Mouse (Mus musculus) MEL (cell line): ENCODE measurements around the gene Rapgef1. TPM values are rescaled to one million over a fixed set of nuclear protein-coding genes. Genes with fewer than 3 reads are reported as not detected.

Experiments used
- DNase-seq: peaks from one replicate; pipeline ENCODE4 v3.0.0; 2011; ENCODE audit warnings: low read depth, low spot score
- H3K27ac ChIP-seq: 2 replicates; pipeline ENCODE4 v1.5.1; 2012; ENCODE audit warnings: low read depth, mild to moderate bottlenecking, control low read depth, low read length, moderate library complexity; ENCODE audit not compliant: control insufficient read depth
- H3K27me3 ChIP-seq, 2 experiments: fragments of 150-350 bp in 1 of 2; sonication (generic) in 1 of 2; 2 replicates each; pipeline ENCODE4 v1.6.1; 2012; ENCODE audit warnings: low read length in 2 of 2, mild to moderate bottlenecking in 2 of 2, improper control_type of control experiment in 1 of 2, moderate library complexity in 1 of 2; ENCODE audit not compliant: insufficient read depth in 2 of 2, control insufficient read depth in 1 of 2
- H3K36me3 ChIP-seq, 2 experiments: 2 replicates each; pipeline ENCODE4 v1.6.1; 2012 to 2014; ENCODE audit warnings: low read length in 2 of 2, improper control_type of control experiment in 1 of 2, inconsistent platforms in 1 of 2, mild to moderate bottlenecking in 1 of 2; ENCODE audit not compliant: insufficient read depth in 2 of 2, control insufficient read depth in 1 of 2
- H3K4me1 ChIP-seq, 2 experiments: fragments of 150-350 bp in 1 of 2; sonication (generic) in 1 of 2; 2 replicates each; pipeline ENCODE4 v1.6.1; 2012; ENCODE audit warnings: low read length in 2 of 2, improper control_type of control experiment in 1 of 2, mild to moderate bottlenecking in 1 of 2; ENCODE audit not compliant: insufficient read depth in 2 of 2, control insufficient read depth in 1 of 2
- H3K4me3 ChIP-seq, 2 experiments: fragments of 150-350 bp in 1 of 2; sonication (generic) in 1 of 2; 2 replicates each; pipeline ENCODE4 v1.5.1; 2012; ENCODE audit warnings: low read depth in 2 of 2, low read length in 2 of 2, mild to moderate bottlenecking in 2 of 2, moderate library complexity in 2 of 2, control low read depth in 1 of 2, improper control_type of control experiment in 1 of 2; ENCODE audit not compliant: control insufficient read depth in 1 of 2, insufficient read depth in 1 of 2
- H3K79me2 ChIP-seq: 2 replicates; pipeline ENCODE4 v1.6.1; 2012; ENCODE audit warnings: mild to moderate bottlenecking, low read length, moderate library complexity; ENCODE audit not compliant: control insufficient read depth, poor library complexity, insufficient read depth
- H3K9ac ChIP-seq: 2 replicates; pipeline ENCODE4 v1.6.1; 2012; ENCODE audit warnings: low read depth, mild to moderate bottlenecking, control low read depth, low read length, moderate library complexity; ENCODE audit not compliant: control insufficient read depth, poor library complexity, severe bottlenecking
- H3K9me3 ChIP-seq: fragments of 150-350 bp; sonication (generic); replicated peaks from 2 replicates; pipeline ENCODE4 v1.6.1; 2012; ENCODE audit warnings: mild to moderate bottlenecking, low read length, improper control_type of control experiment, moderate library complexity; ENCODE audit not compliant: insufficient read depth
- CHD1 ChIP-seq: IDR thresholded peaks from 2 replicates; pipeline ENCODE4 v1.6.1; 2012; ENCODE audit warnings: low read depth, mild to moderate bottlenecking, inconsistent platforms, low read length, improper control_type of control experiment
- CHD2 ChIP-seq: IDR thresholded peaks from 2 replicates; pipeline ENCODE4 v1.6.1; 2011; ENCODE audit warnings: low read length, improper control_type of control experiment
- CTCF ChIP-seq, 3 experiments: IDR thresholded peaks in 2 of 3; conservative IDR thresholded peaks in 1 of 3; 2 replicates each; pipeline ENCODE4 v1.5.1; 2011 to 2012; ENCODE audit warnings: low read length in 3 of 3, low read depth in 2 of 3, mild to moderate bottlenecking in 2 of 3, improper control_type of control experiment in 1 of 3, inconsistent platforms in 1 of 3, mixed read lengths in 1 of 3, moderate library complexity in 1 of 3; ENCODE audit not compliant: control insufficient read depth in 1 of 3, insufficient read depth in 1 of 3, poor library complexity in 1 of 3, severe bottlenecking in 1 of 3
- E2F4 ChIP-seq: IDR thresholded peaks from 2 replicates; pipeline ENCODE4 v1.6.1; 2011; ENCODE audit warnings: low read depth, low read length, improper control_type of control experiment, borderline replicate concordance
- ETS1 ChIP-seq: IDR thresholded peaks from 2 replicates; pipeline ENCODE4 v1.6.1; 2012; ENCODE audit warnings: low read depth, mild to moderate bottlenecking, inconsistent platforms, low read length, improper control_type of control experiment, moderate library complexity
- GABPA ChIP-seq: IDR thresholded peaks from 2 replicates; pipeline ENCODE4 v1.6.1; 2012; ENCODE audit warnings: low read depth, mild to moderate bottlenecking, inconsistent platforms, low read length, improper control_type of control experiment, moderate library complexity
- GATA1 ChIP-seq: IDR thresholded peaks from 2 replicates; pipeline ENCODE4 v1.6.1; 2011; ENCODE audit warnings: low read depth, low read length, improper control_type of control experiment
- JUND ChIP-seq: IDR thresholded peaks from 2 replicates; pipeline ENCODE4 v1.6.1; 2011; ENCODE audit warnings: low read depth, mild to moderate bottlenecking, improper control_type of control experiment, low read length
- KAT2A ChIP-seq: conservative IDR thresholded peaks from 2 replicates; pipeline ENCODE4 v1.6.1; 2012; ENCODE audit warnings: low read depth, low read length, improper control_type of control experiment, inconsistent platforms
- MAX ChIP-seq: IDR thresholded peaks from 2 replicates; pipeline ENCODE4 v1.6.1; 2011; ENCODE audit warnings: low read length, improper control_type of control experiment
- MXI1 ChIP-seq: IDR thresholded peaks from 2 replicates; pipeline ENCODE4 v1.6.1; 2011; ENCODE audit warnings: mild to moderate bottlenecking, low read depth, low read length, improper control_type of control experiment
- MYB ChIP-seq: IDR thresholded peaks from 2 replicates; pipeline ENCODE4 v1.6.1; 2011; ENCODE audit warnings: mild to moderate bottlenecking, low read depth, low read length, improper control_type of control experiment
- MYC ChIP-seq: IDR thresholded peaks from 2 replicates; pipeline ENCODE4 v1.6.1; 2011; ENCODE audit warnings: low read depth, mild to moderate bottlenecking, low read length, improper control_type of control experiment, moderate library complexity
- POLR2AphosphoS2 ChIP-seq: IDR thresholded peaks from 2 replicates; pipeline ENCODE4 v1.6.1; 2011; ENCODE audit warnings: low read length, improper control_type of control experiment
- POLR2AphosphoS5 ChIP-seq: IDR thresholded peaks from 2 replicates; pipeline ENCODE4 v1.6.1; 2012; ENCODE audit warnings: low read depth, borderline replicate concordance, mild to moderate bottlenecking, inconsistent platforms, low read length, moderate library complexity, mixed read lengths
- RAD21 ChIP-seq: IDR thresholded peaks from 2 replicates; pipeline ENCODE4 v1.6.1; 2011; ENCODE audit warnings: mild to moderate bottlenecking, low read depth, low read length, improper control_type of control experiment
- RCOR1 ChIP-seq: IDR thresholded peaks from 2 replicates; pipeline ENCODE4 v1.6.1; 2012; ENCODE audit warnings: low read depth, mild to moderate bottlenecking, inconsistent platforms, low read length, improper control_type of control experiment
- SIN3A ChIP-seq: IDR thresholded peaks from 2 replicates; pipeline ENCODE4 v1.6.1; 2012; ENCODE audit warnings: low read length, improper control_type of control experiment, inconsistent platforms
- SMC3 ChIP-seq: IDR thresholded peaks from 2 replicates; pipeline ENCODE4 v1.6.1; 2011; ENCODE audit warnings: low read depth, low read length, improper control_type of control experiment
- TAL1 ChIP-seq: IDR thresholded peaks from 2 replicates; pipeline ENCODE4 v1.6.1; 2012; ENCODE audit warnings: mild to moderate bottlenecking, inconsistent platforms, low read length, moderate library complexity, mixed read lengths
- TBP ChIP-seq: IDR thresholded peaks from 2 replicates; pipeline ENCODE4 v1.8.0; 2011; ENCODE audit warnings: low read depth, low read length, improper control_type of control experiment
- UBTF ChIP-seq: IDR thresholded peaks from 2 replicates; pipeline ENCODE4 v1.6.1; 2012; ENCODE audit warnings: low read depth, mild to moderate bottlenecking, inconsistent platforms, low read length, improper control_type of control experiment, moderate library complexity, borderline replicate concordance; ENCODE audit not compliant: insufficient read depth
- USF1 ChIP-seq: IDR thresholded peaks from 2 replicates; pipeline ENCODE4 v1.6.1; 2014; ENCODE audit warnings: low read depth, mild to moderate bottlenecking, inconsistent platforms, low read length, improper control_type of control experiment, moderate library complexity
- USF2 ChIP-seq, 2 experiments: IDR thresholded peaks; 2 replicates each; pipeline ENCODE4 v1.6.1; 2011 to 2012; ENCODE audit warnings: improper control_type of control experiment in 2 of 2, low read length in 2 of 2, borderline replicate concordance in 1 of 2, inconsistent platforms in 1 of 2, low read depth in 1 of 2, mild to moderate bottlenecking in 1 of 2; ENCODE audit not compliant: insufficient read depth in 1 of 2
- ZC3H11A ChIP-seq: IDR thresholded peaks from 2 replicates; pipeline ENCODE4 v1.6.1; 2012; ENCODE audit warnings: low read depth, mild to moderate bottlenecking, inconsistent platforms, low read length, improper control_type of control experiment
- ZMIZ1 ChIP-seq: IDR thresholded peaks from 2 replicates; pipeline ENCODE4 v1.6.1; 2012; ENCODE audit warnings: low read depth, mild to moderate bottlenecking, inconsistent platforms, low read length, improper control_type of control experiment, moderate library complexity
- polyA plus RNA-seq, 2 experiments: library from polyadenylated mRNA; stranded (reverse) in 1 of 2; unstranded in 1 of 2; fragments of >175 nt in 1 of 2; fragments of >200 nt in 1 of 2; gene quantifications; 2 replicates each; pipeline versions ENCODE4 v1.2.1 to v1.2.4; 2012; ENCODE audit warnings: low replicate concordance in 2 of 2, low read depth in 1 of 2; ENCODE audit not compliant: insufficient read length in 2 of 2, insufficient read depth in 1 of 2, missing spikeins in 1 of 2
- total RNA-seq: library from RNA; depleted of rRNA; stranded (reverse); fragments of 300-350 nt; gene quantifications from 2 replicates; pipeline ENCODE4 v1.2.3, GENCODE M21; 2012

Rapgef1 gene
- total and polyA plus RNA-seq, 3 experiments, result 57.2 to 88.3 (median 77.0) TPM

DNA sequence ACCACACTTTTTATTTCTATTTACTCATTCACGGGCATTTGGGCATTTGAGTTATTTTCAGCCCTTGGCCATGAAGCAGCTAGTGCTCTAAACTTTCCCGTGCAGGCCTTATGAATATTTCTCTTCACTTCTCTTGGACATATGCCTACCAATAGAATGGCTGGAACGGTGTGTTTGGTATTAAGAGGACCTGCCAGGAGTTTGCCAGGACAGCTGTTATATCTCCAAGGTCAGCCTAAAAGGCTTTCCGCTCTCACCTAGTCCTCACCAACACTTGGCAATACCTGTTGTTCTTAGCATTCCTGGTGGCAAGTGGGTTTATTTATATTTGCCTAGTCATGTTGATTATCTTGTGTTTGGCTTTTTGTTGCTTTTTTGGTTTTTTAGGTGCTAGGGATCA lies 56.3 kb downstream of the Rapgef1 start:
- peaks cover 12 to 22% of the 10 kb centered on the region in 2 experiments for H3K4me1 ChIP-seq
- H3K27ac ChIP-seq, result no peak overlapping the region
- no peak for DNase-seq
- peaks cover 16% of the 10 kb centered on the region for H3K79me2 ChIP-seq
- no peaks in the 10 kb centered on the region for H3K9me3 ChIP-seq
- no peak overlapping the region for H3K4me3 ChIP-seq
- TF ChIP-seq MAX (no peak), POLR2AphosphoS2 (no peak), CHD2 (no peak), GATA1 (no peak), JUND (no peak), CHD1 (no peak), RCOR1 (no peak), UBTF (no peak), ZMIZ1 (no peak), MYC (no peak), POLR2AphosphoS5 (no peak), MXI1 (no peak), TBP (no peak), SMC3 (no peak), ZC3H11A (no peak)
- TF ChIP-seq, all 39 proteins: peak for 0
- Histone ChIP-seq H3K36me3 (peaks cover 0 to 9% of the 10 kb centered on the region in 2 experiments; a peak in 2 of 4 replicates), H3K9ac (no peak overlapping the region), H3K27me3 (no peaks in the 10 kb centered on the region)

DNA sequence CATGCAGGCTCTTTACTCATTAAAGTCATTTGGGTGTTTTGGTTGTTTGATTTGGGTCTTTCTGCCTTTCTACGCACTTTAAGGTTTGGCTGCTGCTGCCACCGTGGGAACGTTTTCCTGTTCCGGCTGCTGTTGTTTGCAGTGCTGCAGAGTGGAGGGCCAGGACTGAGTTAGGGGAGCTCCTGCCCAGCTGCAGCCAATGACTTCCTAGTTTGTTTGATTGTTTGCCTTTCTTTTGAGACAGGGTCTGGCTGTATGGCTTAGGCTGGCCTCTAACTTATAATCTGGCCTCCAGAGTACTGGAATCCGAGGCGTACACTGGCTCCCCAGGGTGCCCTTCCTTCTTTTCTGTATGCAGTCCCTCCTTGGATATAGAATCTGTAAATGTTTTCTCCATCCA lies 57.0 kb downstream of the Rapgef1 start:
- Histone ChIP-seq H3K27me3 (no peaks in the 10 kb centered on the region), H3K27ac (no peak overlapping the region), H3K4me3 (no peak overlapping the region), H3K79me2 (peaks cover 16% of the 10 kb centered on the region), H3K36me3 (peaks cover 0 to 7% of the 10 kb centered on the region in 2 experiments; a peak in 2 of 4 replicates), H3K4me1 (peaks cover 12 to 20% of the 10 kb centered on the region in 2 experiments), H3K9me3 (no peaks in the 10 kb centered on the region), H3K9ac (no peak overlapping the region)
- TF ChIP-seq SIN3A (0 out of 2 replicates have a peak, but pooled peaks have one; percentile 19), CTCF (IDR thresholded peaks at IDR 0.05 in 2 of 3, conservative IDR thresholded peaks at IDR 0.05 in 1 of 3; ENCODE audit: control insufficient read depth in 1 of 3, insufficient read depth in 1 of 3, low read depth in 2 of 3, low read length in 3 of 3, poor library complexity in 1 of 3, severe bottlenecking in 1 of 3) (no peak), RAD21 (no peak)
- DNase-seq, result no peak

DNA sequence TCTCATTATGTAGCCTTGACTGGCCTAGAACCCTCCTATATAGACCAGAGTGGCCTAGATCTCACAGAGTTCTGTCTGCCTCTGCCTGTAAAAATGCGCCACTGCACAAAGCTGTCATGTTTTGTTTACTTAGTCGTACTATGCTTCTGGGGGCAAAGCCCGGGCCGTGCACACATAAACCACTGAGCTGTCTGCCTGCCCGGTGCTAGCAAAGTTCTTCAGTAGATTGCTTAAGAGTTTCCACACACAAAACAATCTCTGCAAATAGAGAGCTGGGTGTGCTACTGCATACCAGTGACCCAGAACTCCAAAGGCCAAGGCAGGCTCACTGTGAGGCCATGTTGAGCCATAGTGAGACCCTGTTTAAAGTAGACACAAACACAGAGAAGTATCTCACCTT lies 58.3 kb downstream of the Rapgef1 start:
- peaks cover 0 to 7% of the 10 kb centered on the region in 2 experiments; a peak in 2 of 4 replicates for H3K36me3 ChIP-seq
- peaks cover 16% of the 10 kb centered on the region for H3K79me2 ChIP-seq
- H3K27ac ChIP-seq, result no peak overlapping the region
- no peaks in the 10 kb centered on the region for H3K9me3 ChIP-seq
- no peak overlapping the region for H3K4me3 ChIP-seq
- peaks cover 4 to 12% of the 10 kb centered on the region in 2 experiments for H3K4me1 ChIP-seq
- TF ChIP-seq USF2 (IDR thresholded peaks at IDR 0.05; ENCODE audit: borderline replicate concordance in 1 of 2, insufficient read depth in 1 of 2, low read depth in 1 of 2, low read length in 2 of 2) (no peak), UBTF (no peak), RCOR1 (no peak), GABPA (no peak), CTCF (IDR thresholded peaks at IDR 0.05 in 2 of 3, conservative IDR thresholded peaks at IDR 0.05 in 1 of 3; ENCODE audit: control insufficient read depth in 1 of 3, insufficient read depth in 1 of 3, low read depth in 2 of 3, low read length in 3 of 3, poor library complexity in 1 of 3, severe bottlenecking in 1 of 3) (no peak), SMC3 (no peak), ETS1 (no peak), TAL1 (no peak), USF1 (no peak), GATA1 (no peak), MYB (no peak), MYC (no peak), ZMIZ1 (no peak), JUND (no peak), KAT2A (no peak), E2F4 (no peak)
- TF ChIP-seq, all 39 proteins: peak for 0
- DNase-seq, result no peak
- no peak overlapping the region for H3K9ac ChIP-seq
- no peaks in the 10 kb centered on the region for H3K27me3 ChIP-seq
